Mouse (Mus musculus) thymus, adult 2 months (tissue): ENCODE results near the gene Ctdsp1. TPM values are rescaled to one million over a fixed set of nuclear protein-coding genes. Genes with fewer than 3 reads are reported as not detected.
"Not testable (repeated sequence)": the region's sequence is repeated elsewhere in the genome, so short reads cannot be mapped to it uniquely, and the experiment has no call there.

Experiments used
- DNase-seq: peaks from one replicate; pipeline ENCODE4 v3.0.0; 2021
- H3K27ac ChIP-seq: fragments of 200-500 bp; 2 replicates; pipeline ENCODE4 v1.5.1; 2012; ENCODE audit warnings: low read length, control low read depth; ENCODE audit not compliant: control insufficient read depth, insufficient read depth
- H3K27me3 ChIP-seq: fragments of 200-500 bp; 2 replicates; pipeline ENCODE4 v1.6.1; 2012; ENCODE audit warnings: mild to moderate bottlenecking, low read length, moderate library complexity, mixed read lengths; ENCODE audit not compliant: control insufficient read depth, insufficient read depth
- H3K36me3 ChIP-seq: fragments of 200-500 bp; 2 replicates; pipeline ENCODE4 v1.6.1; 2012; ENCODE audit warnings: mild to moderate bottlenecking, low read length, moderate library complexity; ENCODE audit not compliant: control insufficient read depth, insufficient read depth
- H3K4me1 ChIP-seq: fragments of 200-500 bp; replicated peaks from 2 replicates; pipeline ENCODE4 v1.6.1; 2012; ENCODE audit warnings: low read length; ENCODE audit not compliant: control insufficient read depth, insufficient read depth
- H3K4me3 ChIP-seq: fragments of 200-500 bp; 2 replicates; pipeline ENCODE4 v1.5.1; 2012; ENCODE audit warnings: mild to moderate bottlenecking, low read length, control low read depth, moderate library complexity; ENCODE audit not compliant: control insufficient read depth, insufficient read depth
- CTCF ChIP-seq: fragments of 200-500 bp; IDR thresholded peaks from 2 replicates; pipeline ENCODE4 v1.5.1; 2012; ENCODE audit warnings: mild to moderate bottlenecking, control low read depth, low read length, moderate library complexity, borderline replicate concordance; ENCODE audit not compliant: control insufficient read depth, poor library complexity, insufficient read depth; ENCODE audit errors: extremely low read depth
- POLR2A ChIP-seq: fragments of 200-500 bp; IDR thresholded peaks from 2 replicates; pipeline ENCODE4 v1.6.1; 2012; ENCODE audit warnings: mild to moderate bottlenecking, low read length, control low read depth, moderate library complexity; ENCODE audit not compliant: control insufficient read depth, poor library complexity, insufficient read depth; ENCODE audit errors: extremely low read depth
- WGBS: fragments of 180-500 bp; shearing (Covaris S2); methylation state at CpG from one replicate; pipeline ENCODE4 v1.1.7; 2018; 5-methylcytosine and 5-hydroxymethylcytosine counted together
- polyA plus RNA-seq: library from polyadenylated mRNA; depleted of rRNA; stranded (reverse); fragments of >200 nt; gene quantifications from 2 replicates; pipeline ENCODE4 v1.2.3, GENCODE M21; 2012

Gene Ctdsp1
- polyA plus RNA-seq, 1 experiment: 201 TPM

DNA sequence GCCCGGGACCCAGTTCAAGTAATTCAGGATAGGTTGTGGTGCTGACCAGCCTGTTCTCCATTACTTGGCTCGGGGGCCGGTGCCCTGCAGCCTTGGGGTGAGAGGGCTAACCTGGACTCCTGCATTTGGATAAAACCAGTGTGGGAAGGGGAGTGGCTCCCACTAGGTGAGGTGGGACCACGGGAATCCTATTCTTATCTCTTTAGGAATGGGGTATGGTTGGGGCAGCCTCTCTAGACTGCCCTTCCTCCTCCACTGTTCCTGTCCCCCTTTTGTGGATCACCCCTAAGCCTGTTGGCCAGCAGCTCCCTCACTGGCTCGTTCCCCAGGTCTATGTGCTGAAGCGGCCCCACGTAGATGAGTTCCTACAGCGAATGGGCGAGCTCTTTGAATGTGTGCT, 3.0 kb downstream of the Ctdsp1 start:
- no peak overlapping the region for H3K27ac ChIP-seq
- peaks cover 37% of the 10 kb centered on the region for H3K4me1 ChIP-seq
- WGBS: 96% methylated on average over 9 of the region's 9 CpGs
- peaks cover 7% of the 10 kb centered on the region for H3K36me3 ChIP-seq
- DNase-seq: no peak
- no peak overlapping the region for H3K4me3 ChIP-seq
- no peak for TF ChIP-seq POLR2A
- no peaks in the 10 kb centered on the region for H3K27me3 ChIP-seq

GRCm38 (mm10) chr1:74394858-74395257, 3.5 kb downstream of the Ctdsp1 start:
- peaks cover 7% of the 10 kb centered on the region for H3K36me3 ChIP-seq
- 98% methylated on average over 15 of the region's 15 CpGs for WGBS
- TF ChIP-seq CTCF (no peak), POLR2A (no peak)
- peaks cover 31% of the 10 kb centered on the region for H3K4me1 ChIP-seq
- no peak overlapping the region for H3K4me3 ChIP-seq
- no peak for DNase-seq
- H3K27ac ChIP-seq: no peak overlapping the region
- H3K27me3 ChIP-seq: no peaks in the 10 kb centered on the region

DNA sequence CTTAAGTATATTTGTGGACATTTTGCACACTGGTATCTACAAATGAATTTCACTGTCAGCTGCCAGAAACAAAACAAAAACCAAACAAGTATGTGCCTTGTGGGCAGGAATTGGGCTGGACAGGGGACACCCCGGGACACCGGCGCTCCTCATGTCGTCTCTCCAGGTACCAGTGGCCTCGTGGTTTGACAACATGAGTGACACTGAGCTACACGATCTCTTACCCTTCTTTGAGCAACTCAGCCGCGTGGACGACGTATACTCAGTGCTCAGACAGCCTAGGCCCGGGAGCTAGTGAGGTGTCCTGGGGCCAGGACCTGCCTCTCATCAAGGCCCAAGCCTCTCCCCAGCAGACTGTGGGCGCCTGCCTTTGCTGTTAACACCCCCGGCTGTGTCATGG, 4.0 kb downstream of the Ctdsp1 start:
- H3K36me3 ChIP-seq: peaks cover 7% of the 10 kb centered on the region
- no peaks in the 10 kb centered on the region for H3K27me3 ChIP-seq
- 93% methylated on average over 12 of the region's 13 CpGs for WGBS
- no peak overlapping the region for H3K27ac ChIP-seq
- H3K4me3 ChIP-seq: no peak overlapping the region
- no peak for DNase-seq
- TF ChIP-seq POLR2A: no peak
- peaks cover 28% of the 10 kb centered on the region for H3K4me1 ChIP-seq

GRCm38 (mm10) chr1:74396456-74397222, 5.3 kb downstream of the Ctdsp1 start:
- 25% methylated on average over 12 of the region's 12 CpGs for WGBS
- H3K36me3 ChIP-seq, H3K27me3 ChIP-seq, DNase-seq: not testable (repeated sequence)
- Histone ChIP-seq H3K4me3 (peak overlapping the region; percentile 52), H3K27ac (peak overlapping the region; percentile 20; the same call in 1 of the 2 replicates), H3K4me1 (peaks cover 22% of the 10 kb centered on the region)

DNA sequence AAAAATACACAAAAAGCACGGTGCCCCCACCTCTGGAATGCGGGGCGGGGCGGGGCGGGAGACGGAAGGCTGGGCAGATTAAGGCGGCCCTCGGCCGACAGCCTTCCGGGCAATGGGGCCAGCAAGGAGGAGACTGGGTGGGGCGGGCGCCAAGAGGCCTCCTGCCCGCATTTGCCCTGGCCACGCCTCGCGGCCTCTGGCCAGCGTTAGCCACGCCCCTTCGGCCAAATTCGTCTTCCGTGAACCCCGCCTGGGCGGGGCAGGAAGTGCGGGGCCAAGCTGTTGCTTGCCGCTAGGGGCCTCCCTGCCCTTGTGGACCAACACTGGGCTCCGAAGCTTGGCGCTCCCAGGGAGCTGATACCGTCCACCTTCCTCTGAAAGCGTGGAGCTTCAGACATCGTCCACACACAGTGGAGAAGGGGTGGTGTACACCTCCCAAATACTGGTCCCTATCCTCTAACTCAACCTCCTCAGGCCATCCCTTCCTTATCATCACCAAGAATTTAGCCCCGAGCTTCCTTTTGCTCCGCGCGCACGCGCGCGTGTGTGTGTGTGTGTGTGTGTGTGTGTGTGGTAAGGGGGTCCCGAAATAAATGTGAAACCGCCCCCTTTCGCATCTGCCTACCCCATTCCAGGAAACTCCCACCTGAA, 6.1 kb downstream of the Ctdsp1 start:
- H3K4me1 ChIP-seq: peaks cover 20% of the 10 kb centered on the region
- peak; percentile 87 for TF ChIP-seq CTCF
- peak; percentile 53 for TF ChIP-seq POLR2A
- H3K27ac ChIP-seq: peak overlapping the region; percentile 65; the same call in 1 of the 2 replicates
- WGBS: under 1% methylated on average over 41 of the region's 41 CpGs
- peak; percentile 87 for DNase-seq
- no peaks in the 10 kb centered on the region for H3K27me3 ChIP-seq
- peaks cover 7% of the 10 kb centered on the region for H3K36me3 ChIP-seq
- peak overlapping the region; percentile 52 for H3K4me3 ChIP-seq

DNA sequence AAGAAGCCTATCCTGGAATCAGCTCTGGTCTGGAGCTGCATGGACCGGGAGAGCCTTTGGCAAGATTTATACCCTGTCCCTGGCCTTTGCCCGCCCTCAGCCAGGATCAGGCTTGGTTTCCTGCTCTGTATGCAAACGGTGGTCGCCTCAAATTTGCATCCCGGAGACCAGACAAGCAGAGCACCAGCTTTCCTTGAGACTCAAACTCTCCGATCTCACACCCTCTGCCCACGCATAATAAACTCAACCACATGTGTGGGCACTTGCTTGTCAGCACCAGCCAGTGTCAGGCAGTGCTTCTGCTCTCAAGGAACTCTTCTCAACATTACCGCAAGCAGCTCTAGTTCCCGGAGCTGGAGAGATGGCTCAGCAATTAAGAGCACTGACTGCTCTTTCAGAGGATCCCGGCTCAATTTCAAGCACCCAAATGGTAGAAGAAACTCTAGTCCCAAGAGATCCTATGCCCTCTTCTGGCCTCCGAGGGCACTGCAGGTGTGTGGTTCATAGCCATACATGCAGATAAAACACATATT, 6.7 kb downstream of the Ctdsp1 start:
- 5% methylated on average over 11 of the region's 11 CpGs for whole genome bisulfite sequencing
- peak overlapping the region; percentile 43; the same call in 1 of the 2 replicates for H3K27ac ChIP-seq
- H3K27me3 ChIP-seq: no peaks in the 10 kb centered on the region
- no peak for TF ChIP-seq CTCF
- H3K4me1 ChIP-seq: peaks cover 14% of the 10 kb centered on the region
- H3K36me3 ChIP-seq: peaks cover 7% of the 10 kb centered on the region
- peak; percentile 82 for DNase-seq
- peak overlapping the region; percentile 52 for H3K4me3 ChIP-seq

DNA sequence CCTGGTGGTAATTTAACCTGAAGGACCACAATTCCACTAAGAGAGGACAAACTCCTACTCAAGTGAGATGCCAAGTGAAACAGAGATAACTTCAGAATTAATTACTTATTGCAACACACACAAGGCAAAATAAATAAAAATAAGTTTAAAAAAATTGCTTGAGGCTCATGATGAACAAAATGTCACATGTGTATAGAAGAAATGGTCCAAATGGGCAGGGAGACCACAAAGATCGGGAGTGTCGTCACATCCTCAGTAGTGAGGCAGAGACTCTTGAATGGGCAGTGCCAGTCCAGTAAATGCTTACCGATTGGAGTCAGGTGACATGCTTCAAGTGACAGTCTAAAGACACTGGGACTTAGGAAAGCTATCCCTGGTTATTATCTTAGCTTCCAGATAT, 9.2 kb downstream of the Ctdsp1 start:
- H3K27ac ChIP-seq: no peak overlapping the region
- no peaks in the 10 kb centered on the region for H3K27me3 ChIP-seq
- TF ChIP-seq POLR2A: no peak
- no peak for TF ChIP-seq CTCF
- peaks cover 10% of the 10 kb centered on the region for H3K4me1 ChIP-seq
- DNase-seq: no peak
- no peak overlapping the region for H3K4me3 ChIP-seq
- no peaks in the 10 kb centered on the region for H3K36me3 ChIP-seq
- 92% methylated on average over 3 of the region's 3 CpGs for WGBS
